Mouse (Mus musculus) kidney, adult 2 months (tissue): ENCODE results near the gene Mier2. TPM values are rescaled to one million over a fixed set of nuclear protein-coding genes. Genes with fewer than 3 reads are reported as not detected.
A peak's percentile ranks its signal among the peaks of the same experiment; 100 is the strongest.

Experiments used
- DNase-seq: peaks from one replicate; pipeline ENCODE4 v3.0.0; 2021
- H3K27ac ChIP-seq: fragments of 200-500 bp; 2 replicates; pipeline ENCODE4 v1.5.1; 2012; ENCODE audit warnings: low read depth, low read length, control low read depth, inconsistent platforms; ENCODE audit not compliant: insufficient read depth
- H3K27me3 ChIP-seq: fragments of 200-500 bp; replicated peaks from 2 replicates; pipeline ENCODE4 v1.6.1; 2012; ENCODE audit warnings: mild to moderate bottlenecking, moderate library complexity, low read length, inconsistent platforms; ENCODE audit not compliant: control insufficient read depth, insufficient read depth
- H3K36me3 ChIP-seq: fragments of 200-500 bp; 2 replicates; pipeline ENCODE4 v1.6.1; 2012; ENCODE audit warnings: mild to moderate bottlenecking, moderate library complexity, low read length, inconsistent platforms; ENCODE audit not compliant: control insufficient read depth, insufficient read depth
- H3K4me1 ChIP-seq: fragments of 200-500 bp; 2 replicates; pipeline ENCODE4 v1.6.1; 2011; ENCODE audit warnings: low read length; ENCODE audit not compliant: control insufficient read depth, insufficient read depth
- H3K4me3 ChIP-seq: fragments of 200-500 bp; 2 replicates; pipeline ENCODE4 v1.5.1; 2011; ENCODE audit warnings: mild to moderate bottlenecking, low read depth, low read length, control low read depth; ENCODE audit not compliant: insufficient read depth
- CTCF ChIP-seq: fragments of 200-500 bp; conservative IDR thresholded peaks from 2 replicates; pipeline ENCODE4 v1.5.1; 2011; ENCODE audit warnings: low read depth, mild to moderate bottlenecking, control low read depth, low read length, moderate library complexity, mixed read lengths; ENCODE audit not compliant: insufficient read depth, insufficient read length
- POLR2A ChIP-seq: fragments of 200-500 bp; IDR thresholded peaks from one replicate; pipeline ENCODE4 v1.6.1; 2011; ENCODE audit warnings: low read depth, low read length, control low read depth
- WGBS: fragments of 180-500 bp; shearing (Covaris S2); methylation state at CpG from one replicate; pipeline ENCODE4 v1.1.7; 2018; 5-methylcytosine and 5-hydroxymethylcytosine counted together
- polyA plus RNA-seq: library from polyadenylated mRNA; depleted of rRNA; stranded (reverse); fragments of >200 nt; gene quantifications from 2 replicates; pipeline ENCODE4 v1.2.3, GENCODE M21; 2012; rRNA removed

Gene Mier2
- polyA plus RNA-seq, 1 experiment, result 35.0 TPM

DNA sequence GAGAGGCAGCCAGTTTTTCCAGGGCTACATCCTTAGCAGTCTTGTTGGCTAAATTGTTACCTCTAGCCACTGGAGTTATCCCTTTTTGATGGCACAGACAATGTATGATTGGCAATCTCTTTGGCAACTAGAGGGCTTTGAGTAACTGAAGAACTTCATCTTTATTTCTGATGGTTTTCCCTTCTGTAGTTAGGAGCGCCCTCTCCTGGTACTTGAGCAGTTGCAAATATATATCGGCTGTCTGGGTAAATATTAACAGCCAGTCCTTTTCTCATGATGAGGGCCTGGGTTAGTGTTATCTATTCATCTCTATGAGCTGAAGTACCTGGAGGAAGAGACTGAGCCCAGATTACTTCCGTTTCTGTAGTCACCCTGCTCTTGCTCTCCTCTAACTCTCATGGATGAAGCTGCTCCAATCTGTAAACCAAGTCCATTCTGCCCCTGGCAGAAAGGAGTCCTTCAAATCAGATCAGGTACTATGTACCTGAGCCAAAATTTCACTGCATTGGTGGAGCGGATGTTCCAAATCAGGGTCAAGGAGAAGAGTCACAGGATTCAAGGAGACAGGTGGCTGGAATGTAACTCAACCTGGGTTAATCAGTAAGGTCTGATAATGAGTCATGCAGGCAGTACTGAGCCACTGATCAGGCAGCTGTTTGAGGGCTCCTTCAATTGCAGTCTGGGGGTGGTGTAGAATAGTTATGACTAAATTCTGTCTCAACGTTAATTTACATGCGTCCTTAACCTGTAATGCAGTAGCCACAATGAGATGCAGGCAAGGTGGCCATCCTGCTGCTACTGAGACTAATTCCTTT lies 52.0 kb downstream of the Mier2 start:
- WGBS, result 38% methylated on average over 6 of the region's 6 CpGs
- no peak overlapping the region for H3K27ac ChIP-seq
- H3K4me3 ChIP-seq, result no peak overlapping the region
- DNase-seq, result peak; percentile 43
- no peak for TF ChIP-seq CTCF
- TF ChIP-seq POLR2A, result no peak
- no peaks in the 10 kb centered on the region for H3K27me3 ChIP-seq
- peaks cover 5% of the 10 kb centered on the region; the same call in 1 of the 2 replicates for H3K4me1 ChIP-seq
- H3K36me3 ChIP-seq, result no peaks in the 10 kb centered on the region

DNA sequence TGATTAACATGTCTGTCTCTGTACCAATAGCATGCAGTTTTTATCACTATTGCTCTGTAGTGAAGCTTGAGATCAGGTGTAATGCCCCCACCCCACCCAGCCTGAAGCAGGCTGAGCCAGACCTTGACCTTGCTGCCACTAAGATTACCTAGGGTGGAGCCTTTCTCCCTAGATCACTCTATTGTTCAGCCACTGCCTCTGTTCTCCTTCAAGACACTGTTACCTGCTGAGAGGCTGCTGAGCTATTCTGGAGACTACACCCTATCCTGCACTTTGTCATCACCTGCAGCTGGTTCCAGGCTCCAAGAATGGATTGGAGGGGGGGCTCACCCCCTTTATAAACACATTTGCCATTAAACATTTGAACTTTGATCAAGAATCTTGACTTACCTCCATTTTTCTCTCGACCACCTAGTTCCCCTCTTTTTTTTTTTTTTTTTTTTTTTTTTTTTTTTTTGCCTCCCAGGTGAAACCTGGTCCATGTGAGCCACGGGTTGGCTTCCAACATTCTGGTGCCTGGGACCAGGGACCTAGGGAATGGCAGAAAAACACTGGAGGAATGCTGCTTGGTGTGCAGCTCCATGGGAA lies 58.2 kb downstream of the Mier2 start:
- TF ChIP-seq CTCF, result no peak
- no peak for TF ChIP-seq POLR2A
- 28% methylated on average over 2 of the region's 2 CpGs for WGBS
- Histone ChIP-seq H3K4me1 (no peaks in the 10 kb centered on the region), H3K36me3 (no peaks in the 10 kb centered on the region), H3K27ac (no peak overlapping the region), H3K27me3 (no peaks in the 10 kb centered on the region), H3K4me3 (no peak overlapping the region)
- no peak for DNase-seq

DNA sequence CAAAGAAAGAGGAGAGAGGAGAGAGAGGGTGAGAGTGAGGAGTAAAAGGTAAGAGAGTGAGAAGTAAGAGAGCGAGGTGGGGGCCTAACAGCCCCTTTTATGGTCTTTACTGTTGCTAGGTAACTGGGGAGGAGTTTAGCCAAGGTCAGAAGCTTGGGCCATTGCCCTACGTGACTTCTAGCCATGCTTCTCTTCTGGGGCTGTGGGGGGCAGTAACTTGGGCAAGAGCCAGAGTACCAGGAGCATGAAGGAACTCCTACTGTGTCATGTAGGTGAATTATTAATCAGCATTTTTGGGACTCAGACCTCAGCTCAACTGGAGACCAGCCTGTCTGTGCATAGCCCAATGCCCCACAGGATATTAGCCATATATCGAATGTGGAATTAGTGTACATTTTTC lies 59.1 kb downstream of the Mier2 start:
- peak; percentile 45 for DNase-seq
- H3K27me3 ChIP-seq, result no peaks in the 10 kb centered on the region
- TF ChIP-seq CTCF, result no peak
- no peaks in the 10 kb centered on the region for H3K4me1 ChIP-seq
- no peak overlapping the region for H3K4me3 ChIP-seq
- WGBS, result 36% methylated on average over 3 of the region's 3 CpGs
- no peaks in the 10 kb centered on the region for H3K36me3 ChIP-seq
- no peak overlapping the region for H3K27ac ChIP-seq

Other genes with a start within 250 kb of the Mier2 start
- gene Vmn2r82, start 198.7 kb downstream of the Mier2 start, polyA plus RNA-seq, result not detected in 2 replicates
- not detected in 2 replicates for gene Vmn2r83, start 86.5 kb downstream of the Mier2 start, polyA plus RNA-seq
- gene Plpp2, start 21.4 kb downstream of the Mier2 start, polyA plus RNA-seq, result 58.1 and 66.2 TPM in 2 replicates
- gene Theg, start 32.1 kb upstream of the Mier2 start, polyA plus RNA-seq, result 0.05 TPM in 1 of 2 replicates, not detected in the other
- gene C2cd4c, start 58.8 kb upstream of the Mier2 start, polyA plus RNA-seq, result 0.03 and 0.07 TPM in 2 replicates
- gene Shc2, start 82.7 kb upstream of the Mier2 start, polyA plus RNA-seq, result 0.97 and 1.6 TPM in 2 replicates
- 0.17 TPM in 1 of 2 replicates, not detected in the other for gene Odf3l2, start 90.5 kb upstream of the Mier2 start, polyA plus RNA-seq
- gene Madcam1, start 109.4 kb upstream of the Mier2 start, polyA plus RNA-seq, result 0.44 TPM in 1 of 2 replicates, not detected in the other
- 60.3 and 75.2 TPM in 2 replicates for gene Tpgs1, start 114.2 kb upstream of the Mier2 start, polyA plus RNA-seq
- gene Cdc34, start 127.0 kb upstream of the Mier2 start, polyA plus RNA-seq, result 159 and 183 TPM in 2 replicates
- 0.34 and 0.94 TPM in 2 replicates for gene Gzmm, start 133.8 kb upstream of the Mier2 start, polyA plus RNA-seq
- gene Bsg, start 149.3 kb upstream of the Mier2 start, polyA plus RNA-seq, result 825 and 914 TPM in 2 replicates
- 1.5 and 1.9 TPM in 2 replicates for gene Hcn2, start 161.4 kb upstream of the Mier2 start, polyA plus RNA-seq
- gene Polrmt, start 191.4 kb upstream of the Mier2 start, polyA plus RNA-seq, result 66.3 and 77.9 TPM in 2 replicates
- gene Fgf22, start 199.9 kb upstream of the Mier2 start, polyA plus RNA-seq, result not detected in 2 replicates
- gene Rnf126, start 211.8 kb upstream of the Mier2 start, polyA plus RNA-seq, result 90.2 and 122 TPM in 2 replicates
- 17.0 and 24.1 TPM in 2 replicates for gene Fstl3, start 222.1 kb upstream of the Mier2 start, polyA plus RNA-seq
- 0.03 and 0.08 TPM in 2 replicates for gene Prss57, start 235.8 kb upstream of the Mier2 start, polyA plus RNA-seq
- gene Palm, start 238.4 kb upstream of the Mier2 start, polyA plus RNA-seq, result 110 and 121 TPM in 2 replicates